Mouse (Mus musculus): ENCODE results near the gene Ppfibp2. TPM values are rescaled to one million over a fixed set of nuclear protein-coding genes. Genes with fewer than 3 reads are reported as not detected.

Ppfibp2 gene
- polyA plus RNA-seq, 1 experiment from 2014 or later: 4.3 TPM

GRCm38 (mm10) chr7:107610880-107611279 is 15.9 kb downstream of the Ppfibp2 start:
- Histone ChIP-seq H3K27me3 (no peaks in the 10 kb centered on the region), H3K4me3 (replicated peaks) (no peak overlapping the region), H3K9ac (no peak overlapping the region), H3K9me3 (replicated peaks) (no peaks in the 10 kb centered on the region), H3K4me2 (no peak overlapping the region), H3K4me1 (replicated peaks) (no peaks in the 10 kb centered on the region), H3K36me3 (replicated peaks) (no peaks in the 10 kb centered on the region), H3K27ac (replicated peaks) (no peak overlapping the region)
- 34% methylated on average over 5 of the region's 5 CpGs for WGBS (ENCODE audit: insufficient replicate concordance)
- ATAC-seq (ENCODE audit: insufficient read depth): no peak

DNA sequence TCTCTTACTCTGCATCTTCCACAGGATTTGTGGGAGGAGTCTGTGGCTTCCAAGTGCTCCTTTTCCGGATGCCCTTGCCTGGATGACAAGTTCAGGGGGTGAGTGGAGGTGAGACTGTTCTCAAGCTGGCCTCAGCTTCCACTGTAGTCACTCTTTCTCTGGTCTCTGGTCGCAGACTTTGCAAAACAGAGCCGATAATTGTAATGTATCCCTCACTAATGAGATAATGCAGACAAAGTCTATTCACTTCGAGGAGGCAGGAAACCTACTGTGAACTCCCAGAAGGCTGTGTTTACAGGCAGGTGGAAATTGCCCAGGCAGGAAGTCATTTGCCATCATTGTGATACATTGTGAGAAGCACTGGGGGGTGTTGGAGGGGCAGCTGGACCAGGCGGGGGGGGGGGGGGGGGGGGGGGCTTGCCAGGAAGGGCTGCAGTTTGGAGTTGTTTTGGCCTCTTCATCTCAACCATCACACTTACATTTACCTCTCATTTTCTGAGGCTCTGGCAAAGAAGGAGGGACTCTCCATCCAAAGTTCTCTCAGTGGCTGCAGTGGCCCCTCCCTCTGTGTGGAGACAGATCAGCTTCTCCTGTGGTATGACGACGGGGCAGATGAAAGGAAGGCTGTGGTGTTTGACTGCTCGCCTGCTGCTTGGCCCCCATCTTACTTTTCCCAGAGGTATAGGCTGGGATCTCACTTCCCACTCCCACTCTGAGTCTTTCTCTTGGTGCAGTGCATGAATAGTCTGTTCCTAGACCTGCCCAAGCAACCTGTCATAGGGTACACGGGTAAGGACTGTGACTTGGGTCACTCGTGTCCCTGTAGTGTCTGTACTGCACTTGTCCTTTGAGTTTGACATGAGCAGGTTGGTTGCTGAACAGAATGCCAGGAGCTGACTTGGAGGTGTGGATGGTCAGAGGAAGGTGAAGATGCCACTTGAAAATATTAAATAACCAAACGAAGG is 23.3 kb downstream of the Ppfibp2 start:
- H3K27ac ChIP-seq (replicated peaks): no peak overlapping the region
- no peak overlapping the region for H3K4me2 ChIP-seq
- H3K9me3 ChIP-seq (replicated peaks): no peaks in the 10 kb centered on the region
- 24% methylated on average over 11 of the region's 11 CpGs for WGBS (ENCODE audit: insufficient replicate concordance)
- no peaks in the 10 kb centered on the region for H3K27me3 ChIP-seq
- no peak for ATAC-seq (ENCODE audit: insufficient read depth)
- no peaks in the 10 kb centered on the region for H3K36me3 ChIP-seq (replicated peaks)
- H3K4me3 ChIP-seq (replicated peaks): no peak overlapping the region
- H3K9ac ChIP-seq: no peak overlapping the region
- no peaks in the 10 kb centered on the region for H3K4me1 ChIP-seq (replicated peaks)

DNA sequence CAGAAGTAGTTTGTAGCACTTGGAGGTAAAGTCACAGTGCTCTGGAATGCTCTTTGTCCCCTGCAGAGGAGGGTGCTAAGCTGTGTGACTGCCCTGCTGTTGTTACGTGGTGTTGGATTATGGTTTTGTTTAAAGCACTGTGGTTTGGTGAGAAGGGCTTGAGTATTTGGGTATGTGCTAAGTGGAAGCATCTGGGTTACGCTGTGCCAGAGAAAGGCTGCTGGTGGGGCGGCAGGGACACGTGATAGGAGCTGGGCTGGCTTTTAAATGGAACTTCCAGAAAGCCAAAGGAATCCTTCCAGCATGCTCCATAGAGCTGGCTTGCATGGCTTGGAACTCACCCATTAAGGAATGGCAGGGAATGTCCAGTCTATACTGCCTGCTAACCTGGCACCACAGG is 24.2 kb downstream of the Ppfibp2 start:
- Histone ChIP-seq H3K27me3 (no peaks in the 10 kb centered on the region), H3K9me3 (replicated peaks) (no peaks in the 10 kb centered on the region), H3K4me3 (replicated peaks) (no peak overlapping the region), H3K27ac (replicated peaks) (no peak overlapping the region), H3K9ac (no peak overlapping the region), H3K4me2 (no peak overlapping the region), H3K4me1 (replicated peaks) (no peaks in the 10 kb centered on the region), H3K36me3 (replicated peaks) (no peaks in the 10 kb centered on the region)
- 60% methylated on average over 4 of the region's 4 CpGs for WGBS (ENCODE audit: insufficient replicate concordance)
- no peak for ATAC-seq (ENCODE audit: insufficient read depth)

DNA sequence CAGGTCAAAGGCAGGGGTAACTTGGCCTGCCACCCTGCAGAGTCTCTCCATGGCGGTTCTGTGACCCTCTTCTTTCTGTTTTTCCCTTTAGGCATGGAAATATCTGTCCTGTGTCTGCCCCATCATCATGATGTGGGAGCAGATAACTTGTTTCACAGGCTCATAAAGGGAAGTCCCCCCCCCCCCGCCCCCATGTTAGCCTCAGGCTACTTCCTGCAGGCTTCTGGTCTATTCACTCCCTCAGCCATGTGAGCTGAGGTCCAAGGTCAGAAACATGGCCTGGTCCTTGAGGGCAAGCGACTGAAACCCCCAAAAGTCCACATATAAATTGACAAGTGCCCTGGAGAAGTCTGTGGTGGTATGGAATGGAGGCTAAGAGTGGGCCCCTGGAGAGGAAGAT is 25.1 kb downstream of the Ppfibp2 start:
- H3K9ac ChIP-seq: no peak overlapping the region
- no peak overlapping the region for H3K4me2 ChIP-seq
- no peaks in the 10 kb centered on the region for H3K27me3 ChIP-seq
- no peak for ATAC-seq (ENCODE audit: insufficient read depth)
- no peaks in the 10 kb centered on the region for H3K36me3 ChIP-seq (replicated peaks)
- H3K4me1 ChIP-seq (replicated peaks): no peaks in the 10 kb centered on the region
- 24% methylated on average over 3 of the region's 3 CpGs for WGBS (ENCODE audit: insufficient replicate concordance)
- H3K4me3 ChIP-seq (replicated peaks): no peak overlapping the region
- H3K27ac ChIP-seq (replicated peaks): no peak overlapping the region
- H3K9me3 ChIP-seq (replicated peaks): no peaks in the 10 kb centered on the region

GRCm38 (mm10) chr7:107624432-107624831 is 29.4 kb downstream of the Ppfibp2 start:
- Histone ChIP-seq H3K9me3 (replicated peaks) (no peaks in the 10 kb centered on the region), H3K27me3 (no peaks in the 10 kb centered on the region), H3K9ac (no peak overlapping the region), H3K4me1 (replicated peaks) (no peaks in the 10 kb centered on the region), H3K4me3 (replicated peaks) (no peak overlapping the region), H3K4me2 (no peak overlapping the region), H3K27ac (replicated peaks) (no peak overlapping the region), H3K36me3 (replicated peaks) (no peaks in the 10 kb centered on the region)
- ATAC-seq (ENCODE audit: insufficient read depth): no peak
- WGBS (ENCODE audit: insufficient replicate concordance): 39% methylated on average over 3 of the region's 3 CpGs

DNA sequence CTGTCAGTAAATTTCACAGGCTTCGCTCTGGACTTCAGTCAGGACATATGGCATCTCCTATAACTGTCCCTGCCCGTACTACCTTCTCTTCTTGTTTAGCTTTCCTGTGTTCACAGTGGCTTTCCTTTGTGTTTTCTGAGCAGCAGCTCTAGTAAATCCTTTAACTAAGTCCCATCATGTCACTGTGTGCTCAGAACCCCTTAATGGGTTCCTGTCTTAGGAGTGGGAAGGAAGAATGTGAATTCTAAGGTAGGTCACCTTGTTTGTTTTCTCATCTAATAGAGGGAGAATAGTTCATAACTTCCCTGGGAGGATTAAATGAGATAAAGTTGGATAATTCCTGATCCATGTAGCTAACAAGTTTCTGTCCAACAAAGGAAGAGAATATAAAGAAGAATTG is 30.1 kb downstream of the Ppfibp2 start, which contains the start of gene 5330417H12Rik:
TSS of gene 5330417H12Rik (minus strand) at position 101 of the 400 bp plus-strand sequence.
- ATAC-seq (ENCODE audit: insufficient read depth): no peak
- H3K4me2 ChIP-seq: no peak within 1 kb of the TSS
- no peak within 1 kb of the TSS for H3K9ac ChIP-seq
- no peaks in the 10 kb centered on the region for H3K9me3 ChIP-seq (replicated peaks)
- WGBS (ENCODE audit: insufficient replicate concordance): 60% methylated on average over 2 of the region's 2 CpGs
- H3K4me1 ChIP-seq (replicated peaks): no peaks in the 10 kb centered on the region
- no peak within 1 kb of the TSS for H3K27ac ChIP-seq (replicated peaks)
- H3K27me3 ChIP-seq: no peaks in the 10 kb centered on the region
- no peak within 1 kb of the TSS for H3K4me3 ChIP-seq (replicated peaks)
- no peaks in the 10 kb centered on the region for H3K36me3 ChIP-seq (replicated peaks)

DNA sequence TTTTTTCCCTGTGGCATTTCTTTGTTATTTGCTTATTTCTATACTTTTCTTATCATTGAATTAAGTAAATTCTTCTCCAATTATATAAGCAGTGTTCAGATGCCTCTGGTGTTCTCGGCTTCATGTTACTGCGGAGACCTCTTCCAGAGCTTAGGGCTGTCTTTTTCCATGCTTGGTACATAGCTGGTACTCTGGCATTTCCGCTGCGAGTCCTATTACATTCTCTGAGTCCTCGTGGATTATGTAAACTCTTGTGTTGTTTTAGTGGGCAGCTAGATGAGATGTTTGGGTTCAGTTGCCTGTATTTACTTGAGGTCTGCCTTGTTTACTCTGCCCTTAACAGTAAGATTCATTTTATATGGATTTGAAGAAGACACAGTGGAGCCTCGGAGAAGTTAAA is 30.8 kb downstream of the Ppfibp2 start:
- Histone ChIP-seq H3K4me3 (replicated peaks) (no peak overlapping the region), H3K9ac (no peak overlapping the region), H3K4me2 (no peak overlapping the region), H3K27me3 (no peaks in the 10 kb centered on the region), H3K27ac (replicated peaks) (no peak overlapping the region), H3K36me3 (replicated peaks) (no peaks in the 10 kb centered on the region), H3K4me1 (replicated peaks) (no peaks in the 10 kb centered on the region), H3K9me3 (replicated peaks) (no peaks in the 10 kb centered on the region)
- 59% methylated on average over 6 of the region's 6 CpGs for WGBS (ENCODE audit: insufficient replicate concordance)
- no peak for ATAC-seq (ENCODE audit: insufficient read depth)

GRCm38 (mm10) chr7:107628383-107628782 is 33.4 kb downstream of the Ppfibp2 start:
- Histone ChIP-seq H3K4me3 (replicated peaks) (no peak overlapping the region), H3K9me3 (replicated peaks) (no peaks in the 10 kb centered on the region), H3K4me2 (no peak overlapping the region), H3K4me1 (replicated peaks) (no peaks in the 10 kb centered on the region), H3K27me3 (no peaks in the 10 kb centered on the region), H3K27ac (replicated peaks) (no peak overlapping the region), H3K36me3 (replicated peaks) (no peaks in the 10 kb centered on the region), H3K9ac (no peak overlapping the region)
- no peak for ATAC-seq (ENCODE audit: insufficient read depth)

DNA sequence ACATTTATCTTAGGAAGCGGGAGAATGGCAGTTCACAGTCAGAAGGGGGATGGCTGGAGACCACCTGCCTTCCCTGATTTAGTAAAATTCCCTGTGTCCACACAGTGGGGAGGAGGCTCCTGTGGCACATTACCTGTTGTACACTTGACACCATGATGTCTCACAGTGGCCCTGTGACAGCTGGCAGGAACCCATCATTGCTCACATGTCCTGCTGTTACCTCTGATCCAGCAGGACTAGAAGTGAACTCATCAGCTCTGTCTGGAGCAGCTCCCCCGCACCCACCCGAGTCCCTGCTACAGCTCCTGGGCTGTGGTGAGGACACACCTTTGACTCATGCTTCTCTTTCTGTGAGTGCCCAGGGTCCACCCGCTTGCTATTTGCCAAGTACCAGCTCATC is 38.2 kb downstream of the Ppfibp2 start:
- Histone ChIP-seq H3K36me3 (replicated peaks) (0 out of 2 replicates have a peak, but pooled peaks cover 1% of the 10 kb centered on the region), H3K4me1 (replicated peaks) (no peaks in the 10 kb centered on the region), H3K27me3 (no peaks in the 10 kb centered on the region), H3K4me3 (replicated peaks) (no peak overlapping the region), H3K9ac (no peak overlapping the region), H3K27ac (replicated peaks) (no peak overlapping the region), H3K9me3 (replicated peaks) (no peaks in the 10 kb centered on the region), H3K4me2 (no peak overlapping the region)
- 73% methylated on average over 4 of the region's 4 CpGs for WGBS (ENCODE audit: insufficient replicate concordance)
- no peak for ATAC-seq (ENCODE audit: insufficient read depth)

DNA sequence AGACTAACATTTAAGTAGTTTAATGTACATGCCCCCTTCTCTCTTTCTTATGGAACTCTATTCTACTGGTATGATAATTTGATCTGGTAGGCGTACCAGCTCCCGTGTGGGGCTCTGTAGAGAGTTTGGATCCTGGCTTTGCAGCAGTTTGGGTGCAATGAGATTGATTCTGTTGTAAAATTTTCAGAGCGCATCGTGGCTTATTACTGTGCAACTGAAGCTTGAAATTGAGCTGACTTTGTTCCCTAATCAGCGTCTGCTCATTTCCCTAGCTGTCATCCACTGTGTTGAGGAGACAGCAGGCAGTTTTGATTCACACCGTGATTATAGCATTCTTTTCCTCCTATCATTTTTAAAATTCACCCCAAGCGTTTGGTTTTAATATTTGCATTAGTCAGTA is 42.4 kb downstream of the Ppfibp2 start:
- no peak overlapping the region for H3K4me3 ChIP-seq (replicated peaks)
- WGBS (ENCODE audit: insufficient replicate concordance): 57% methylated on average over 7 of the region's 7 CpGs
- H3K9me3 ChIP-seq (replicated peaks): no peaks in the 10 kb centered on the region
- H3K27me3 ChIP-seq: no peaks in the 10 kb centered on the region
- H3K4me1 ChIP-seq (replicated peaks): no peaks in the 10 kb centered on the region
- no peak overlapping the region for H3K4me2 ChIP-seq
- H3K27ac ChIP-seq (replicated peaks): no peak overlapping the region
- 0 out of 2 replicates have a peak, but pooled peaks cover 9% of the 10 kb centered on the region for H3K36me3 ChIP-seq (replicated peaks)
- ATAC-seq (ENCODE audit: insufficient read depth): no peak
- H3K9ac ChIP-seq: no peak overlapping the region

- H3K9ac ChIP-seq: no peak overlapping the region
- H3K4me2 ChIP-seq: no peak overlapping the region
- no peaks in the 10 kb centered on the region for H3K4me1 ChIP-seq (replicated peaks)
- no peaks in the 10 kb centered on the region for H3K9me3 ChIP-seq (replicated peaks)
- ATAC-seq (ENCODE audit: insufficient read depth): no peak
- H3K27me3 ChIP-seq: no peaks in the 10 kb centered on the region
- no peak overlapping the region for H3K27ac ChIP-seq (replicated peaks)
- WGBS (ENCODE audit: insufficient replicate concordance): 73% methylated on average over 5 of the region's 5 CpGs
- H3K4me3 ChIP-seq (replicated peaks): no peak overlapping the region
- H3K36me3 ChIP-seq (replicated peaks): 0 out of 2 replicates have a peak, but pooled peaks cover 9% of the 10 kb centered on the region
These were observed 43.0 kb downstream of the Ppfibp2 start for GRCm38 (mm10) chr7:107638026-107638425.
